25 mouse cellular contexts compared by ENCODE assay signal in genomic region chr11:84258053-84258710, GRCm38 (mm10).
DNase-seq lines count a peak whose midpoint lies in the region; ATAC-seq and TF ChIP-seq lines count a peak whose summit lies in the region.
"Had no signal": no experiment of that assay in that cellular context is flagged by ENCODE, and none has a peak within 500 bp of the region (broad histone marks: within the 10 kb centered on the region; RNA-seq: fewer than 3 reads in every experiment).

No protein-coding gene starts in this region.

- H3K4me3 ChIP-seq in liver, embryonic 12.5 days: no peak overlapping the region
- H3K4me3 ChIP-seq in MEL (ENCODE audit: control insufficient read depth in 1 of 2, insufficient read depth in 1 of 2, low read depth in 2 of 2, low read length in 2 of 2): no peak overlapping the region
- no peak overlapping the region for H3K4me3 ChIP-seq in liver, embryonic 13.5 days (replicated peaks)
- H3K4me3 ChIP-seq in heart, embryonic 11.5 days (ENCODE audit: low read depth, low read length): no peak overlapping the region
- H3K4me3 ChIP-seq: embryonic facial prominence, embryonic 15.5 days; erythroblast, embryonic 14.5 days; forebrain, embryonic 10.5 days; forebrain, embryonic 15.5 days; heart, embryonic 10.5 days; heart, embryonic 15.5 days; hindbrain, embryonic 13.5 days had no signal

- no peak for TF ChIP-seq POLR2A in MEL (IDR thresholded peaks at IDR 0.05; ENCODE audit: control insufficient read depth in 1 of 2, insufficient read depth in 1 of 2, low read depth in 1 of 2, low read length in 2 of 2, poor library complexity in 1 of 2)

- H3K27me3 ChIP-seq in liver, embryonic 12.5 days (replicated peaks): no peaks in the 10 kb centered on the region
- H3K27me3 ChIP-seq in MEL (ENCODE audit: control insufficient read depth in 1 of 2, insufficient read depth in 2 of 2, low read length in 2 of 2): no peaks in the 10 kb centered on the region
- no peaks in the 10 kb centered on the region for H3K27me3 ChIP-seq in liver, embryonic 13.5 days
- H3K27me3 ChIP-seq in heart, embryonic 11.5 days (ENCODE audit: control insufficient read depth, insufficient read depth, low read length): no peaks in the 10 kb centered on the region
- H3K27me3 ChIP-seq: embryonic facial prominence, embryonic 15.5 days; forebrain, embryonic 15.5 days; heart, embryonic 15.5 days; hindbrain, embryonic 13.5 days; Patski had no signal

- H3K79me2 ChIP-seq in MEL (ENCODE audit: control insufficient read depth, insufficient read depth, low read length, poor library complexity): no peaks in the 10 kb centered on the region

- H3K4me2 ChIP-seq in liver, embryonic 12.5 days: no peak overlapping the region
- no peak overlapping the region for H3K4me2 ChIP-seq in liver, embryonic 13.5 days
- H3K4me2 ChIP-seq in heart, embryonic 11.5 days: no peak overlapping the region
- H3K4me2 ChIP-seq: embryonic facial prominence, embryonic 15.5 days; forebrain, embryonic 15.5 days; heart, embryonic 15.5 days; hindbrain, embryonic 13.5 days had no signal

- no peak overlapping the region for H3K27ac ChIP-seq in liver, embryonic 12.5 days
- no peak overlapping the region for H3K27ac ChIP-seq in MEL (ENCODE audit: control insufficient read depth, low read depth, low read length)
- no peak overlapping the region for H3K27ac ChIP-seq in liver, embryonic 13.5 days
- H3K27ac ChIP-seq in heart, embryonic 11.5 days (ENCODE audit: low read depth, low read length): no peak overlapping the region
- H3K27ac ChIP-seq: embryonic facial prominence, embryonic 15.5 days; forebrain, embryonic 10.5 days; forebrain, embryonic 15.5 days; heart, embryonic 10.5 days; heart, embryonic 15.5 days; hindbrain, embryonic 13.5 days had no signal

- 37% methylated on average over 4 of the region's 4 CpGs for WGBS in liver, embryonic 12.5 days (ENCODE audit: insufficient replicate concordance)
- 33% methylated on average over 4 of the region's 4 CpGs for WGBS in liver, embryonic 13.5 days (ENCODE audit: insufficient replicate concordance)
- 65% methylated on average over 4 of the region's 4 CpGs for WGBS in heart, embryonic 11.5 days (ENCODE audit: insufficient replicate concordance)

- DNase-seq in liver: no peak
- peak; percentile 71 for DNase-seq in MEL (ENCODE audit: low read depth, low spot score)
- peak; percentile 17 for DNase-seq in liver, embryonic 13.5 days
- no peak for DNase-seq in thymus, postnatal 0 days (ENCODE audit: low spot score)
- DNase-seq: adrenal gland, adult 2 months; adrenal gland, postnatal 25 days; cerebellum, adult 11 months; cerebellum, adult 8-10 months; cerebellum, postnatal 14 days; embryo, embryonic 11 days; gastrocnemius, postnatal 36 days; heart, adult 18-20 months; heart, postnatal 14 days had no signal

- no peaks in the 10 kb centered on the region for H3K9me3 ChIP-seq in liver, embryonic 12.5 days (replicated peaks)
- no peaks in the 10 kb centered on the region for H3K9me3 ChIP-seq in MEL (replicated peaks; ENCODE audit: insufficient read depth, low read length)
- no peaks in the 10 kb centered on the region for H3K9me3 ChIP-seq in liver, embryonic 13.5 days (replicated peaks)
- H3K9me3 ChIP-seq in heart, embryonic 11.5 days (replicated peaks; ENCODE audit: control insufficient read depth, low read length): no peaks in the 10 kb centered on the region
- H3K9me3 ChIP-seq: embryonic facial prominence, embryonic 15.5 days; forebrain, embryonic 10.5 days; forebrain, embryonic 15.5 days; heart, embryonic 10.5 days; heart, embryonic 15.5 days; hindbrain, embryonic 13.5 days had no signal

- peak; percentile 70 for ATAC-seq in liver, embryonic 12.5 days
- ATAC-seq in liver, embryonic 13.5 days (ENCODE audit: low read depth): peak; percentile 75
- ATAC-seq in megakaryocyte-erythroid progenitor cell, adult 5-6 weeks (replicated peaks; ENCODE audit: low FRiP score, low TSS enrichment, poor library complexity, severe bottlenecking): peak; percentile 85
- ATAC-seq in heart, embryonic 11.5 days (replicated peaks; ENCODE audit: insufficient number of reproducible peaks, low FRiP score, low TSS enrichment): no peak
- ATAC-seq: activated CD4-positive, CD25-positive, alpha-beta regulatory T cell, adult 4 months; forebrain, embryonic 15.5 days; Patski had no signal

- H3K36me3 ChIP-seq in liver, embryonic 12.5 days: peaks cover 66% of the 10 kb centered on the region
- H3K36me3 ChIP-seq in MEL (ENCODE audit: control insufficient read depth in 1 of 2, insufficient read depth in 2 of 2, low read length in 2 of 2): peaks cover 2 to 8% of the 10 kb centered on the region in 2 experiments; a peak in 3 of 4 replicates
- peaks cover 57% of the 10 kb centered on the region for H3K36me3 ChIP-seq in liver, embryonic 13.5 days
- peaks cover 2% of the 10 kb centered on the region; the same call in 1 of the 2 replicates for H3K36me3 ChIP-seq in heart, embryonic 11.5 days (ENCODE audit: control insufficient read depth, insufficient read depth, low read length)

- peaks cover 7% of the 10 kb centered on the region; the same call in 1 of the 2 replicates for H3K4me1 ChIP-seq in liver, embryonic 12.5 days
- H3K4me1 ChIP-seq in MEL (ENCODE audit: control insufficient read depth in 1 of 2, insufficient read depth in 2 of 2, low read length in 2 of 2): peaks cover 6 to 7% of the 10 kb centered on the region in 2 experiments; a peak in 2 of 4 replicates
- H3K4me1 ChIP-seq in liver, embryonic 13.5 days (replicated peaks): peaks cover 6% of the 10 kb centered on the region
- H3K4me1 ChIP-seq in heart, embryonic 11.5 days (ENCODE audit: control insufficient read depth, insufficient read depth, low read length): no peaks in the 10 kb centered on the region
- H3K4me1 ChIP-seq: embryonic facial prominence, embryonic 15.5 days; forebrain, embryonic 10.5 days; forebrain, embryonic 15.5 days; heart, embryonic 15.5 days; hindbrain, embryonic 13.5 days had no signal

- TF ChIP-seq EP300 in MEL (IDR thresholded peaks at IDR 0.05; ENCODE audit: low read depth in 1 of 2, low read length in 2 of 2): peak; percentile 79 to 80

- TF ChIP-seq RAD21 in MEL (IDR thresholded peaks at IDR 0.05; ENCODE audit: low read depth, low read length): no peak

- H3K9ac ChIP-seq in liver, embryonic 12.5 days: no peak overlapping the region
- H3K9ac ChIP-seq in MEL (ENCODE audit: control insufficient read depth, low read depth, low read length, poor library complexity, severe bottlenecking): no peak overlapping the region
- H3K9ac ChIP-seq in liver, embryonic 13.5 days: no peak overlapping the region
- no peak overlapping the region for H3K9ac ChIP-seq in heart, embryonic 11.5 days (ENCODE audit: low read depth, low read length)
- H3K9ac ChIP-seq: embryonic facial prominence, embryonic 15.5 days; forebrain, embryonic 15.5 days; heart, embryonic 15.5 days; hindbrain, embryonic 13.5 days had no signal

- peak in 1 of 3 experiments; percentile 16; a peak in 2 of 6 replicates for TF ChIP-seq CTCF in MEL (IDR thresholded peaks at IDR 0.05 in 2 of 3, conservative IDR thresholded peaks at IDR 0.05 in 1 of 3; ENCODE audit: control insufficient read depth in 1 of 3, insufficient read depth in 1 of 3, low read depth in 2 of 3, low read length in 3 of 3, poor library complexity in 1 of 3, severe bottlenecking in 1 of 3)

TF ChIP-seq in MEL, 35 proteins besides CTCF, POLR2A, EP300 and RAD21 (continues in another document):
- no peak for TF ChIP-seq MAZ (IDR thresholded peaks at IDR 0.05; ENCODE audit: low read depth, low read length)
- no peak for TF ChIP-seq USF2 (IDR thresholded peaks at IDR 0.05; ENCODE audit: borderline replicate concordance in 1 of 2, insufficient read depth in 1 of 2, low read depth in 1 of 2, low read length in 2 of 2)
- no peak for TF ChIP-seq ZNF384 (IDR thresholded peaks at IDR 0.05; ENCODE audit: low read depth, low read length)
- no peak for TF ChIP-seq MAFK (IDR thresholded peaks at IDR 0.05; ENCODE audit: borderline replicate concordance, low read depth, low read length)
- no peak for TF ChIP-seq USF1 (IDR thresholded peaks at IDR 0.05; ENCODE audit: low read depth, low read length)
- TF ChIP-seq ZMIZ1 (IDR thresholded peaks at IDR 0.05; ENCODE audit: low read depth, low read length): no peak
- TF ChIP-seq POLR2AphosphoS5 (IDR thresholded peaks at IDR 0.05; ENCODE audit: borderline replicate concordance, low read depth, low read length): no peak
- TF ChIP-seq HCFC1 (IDR thresholded peaks at IDR 0.05; ENCODE audit: low read depth, low read length): no peak
- TF ChIP-seq TCF12 (IDR thresholded peaks at IDR 0.05; ENCODE audit: low read depth, low read length): peak; percentile 78
- peak; percentile 59; the same call in 1 of the 2 replicates for TF ChIP-seq ETS1 (IDR thresholded peaks at IDR 0.05; ENCODE audit: low read depth, low read length)
- TF ChIP-seq UBTF (IDR thresholded peaks at IDR 0.05; ENCODE audit: borderline replicate concordance, insufficient read depth, low read depth, low read length): no peak
- TF ChIP-seq SMC3 (IDR thresholded peaks at IDR 0.05; ENCODE audit: low read depth, low read length): no peak
- no peak; the same call in 1 of the 2 replicates for TF ChIP-seq SIN3A (IDR thresholded peaks at IDR 0.05; ENCODE audit: low read length)
- TF ChIP-seq RCOR1 (IDR thresholded peaks at IDR 0.05; ENCODE audit: low read depth, low read length): peak; percentile 45; the same call in 1 of the 2 replicates
- peak; percentile 80 for TF ChIP-seq GATA1 (IDR thresholded peaks at IDR 0.05; ENCODE audit: low read depth, low read length)
- TF ChIP-seq BHLHE40 (IDR thresholded peaks at IDR 0.05; ENCODE audit: borderline replicate concordance, low read depth, low read length): no peak
- no peak for TF ChIP-seq NRF1 (IDR thresholded peaks at IDR 0.05; ENCODE audit: insufficient read depth, low read depth, low read length, poor library complexity, severe bottlenecking)
- 0 out of 2 replicates have a peak, but pooled peaks have one; percentile 20 for TF ChIP-seq MYC (IDR thresholded peaks at IDR 0.05; ENCODE audit: low read depth, low read length)
- no peak for TF ChIP-seq ZKSCAN1 (IDR thresholded peaks at IDR 0.05; ENCODE audit: low read depth, low read length)
- no peak for TF ChIP-seq KAT2A (conservative IDR thresholded peaks at IDR 0.05; ENCODE audit: low read depth, low read length)
- no peak for TF ChIP-seq GABPA (IDR thresholded peaks at IDR 0.05; ENCODE audit: low read depth, low read length)
- no peak for TF ChIP-seq JUND (IDR thresholded peaks at IDR 0.05; ENCODE audit: low read depth, low read length)
- no peak for TF ChIP-seq CHD1 (IDR thresholded peaks at IDR 0.05; ENCODE audit: low read depth, low read length)
- TF ChIP-seq POLR2AphosphoS2 (IDR thresholded peaks at IDR 0.05; ENCODE audit: low read length): no peak
- TF ChIP-seq MYB (IDR thresholded peaks at IDR 0.05; ENCODE audit: low read depth, low read length): no peak
- no peak for TF ChIP-seq ELF1 (IDR thresholded peaks at IDR 0.05; ENCODE audit: low read depth, low read length)
- TF ChIP-seq MEF2A (IDR thresholded peaks at IDR 0.05; ENCODE audit: extremely low read depth, insufficient replicate concordance, low read depth, low read length, poor library complexity, severe bottlenecking): no peak

Comparison
In these comparisons a context has a peak if more than half of its experiments do, and no peak if none do; other contexts are left out.
1. DNase-seq: peak in MEL (single experiment) and liver, embryonic 13.5 days (single experiment); none in liver (single experiment) and thymus, postnatal 0 days (single experiment).